Mouse (Mus musculus): ENCODE measurements around the gene Cby3.
"Not testable (repeated sequence)": the region's sequence is repeated elsewhere in the genome, so short reads cannot be mapped to it uniquely, and the experiment has no call there.

The Cby3 gene

GRCm38 (mm10) chr11:50354162-50354561, at the start of gene Cby3:
Gene Cby3 (plus strand): TSS chr11:50354462.
- no peak for DNase-seq

- DNase-seq: no peak
These were observed 41.5 kb upstream of the Cby3 start for GRCm38 (mm10) chr11:50312803-50313202.

GRCm38 (mm10) chr11:50319343-50319742, 34.9 kb upstream of the Cby3 start:
- not testable (repeated sequence) for DNase-seq

GRCm38 (mm10) chr11:50321239-50321638, 33.0 kb upstream of the Cby3 start:
- no peak for DNase-seq

GRCm38 (mm10) chr11:50322345-50322744, 31.9 kb upstream of the Cby3 start:
- DNase-seq: no peak

GRCm38 (mm10) chr11:50323843-50324242, 30.4 kb upstream of the Cby3 start:
- DNase-seq: no peak

- DNase-seq: no peak
These were observed 29.4 kb upstream of the Cby3 start for GRCm38 (mm10) chr11:50324751-50325471.

GRCm38 (mm10) chr11:50325496-50326301, 28.6 kb upstream of the Cby3 start, which contains the start of gene Canx:
Gene Canx (minus strand): TSS chr11:50325673.
- peak; percentile 95 for DNase-seq

GRCm38 (mm10) chr11:50326302-50326966, 27.8 kb upstream of the Cby3 start:
- no peak for DNase-seq

GRCm38 (mm10) chr11:50328075-50328625, 26.1 kb upstream of the Cby3 start:
- DNase-seq: no peak

GRCm38 (mm10) chr11:50329378-50329777, 24.9 kb upstream of the Cby3 start:
- no peak for DNase-seq

- DNase-seq: no peak
These were observed 21.1 kb upstream of the Cby3 start for GRCm38 (mm10) chr11:50333181-50333580.

GRCm38 (mm10) chr11:50336126-50336525, 18.1 kb upstream of the Cby3 start:
- no peak for DNase-seq

GRCm38 (mm10) chr11:50336891-50337290, 17.4 kb upstream of the Cby3 start:
- no peak for DNase-seq

- DNase-seq: no peak
These were observed 8.8 kb upstream of the Cby3 start for GRCm38 (mm10) chr11:50345486-50345885.

- DNase-seq: no peak
These were observed 7.8 kb upstream of the Cby3 start for GRCm38 (mm10) chr11:50346256-50347032.

- DNase-seq: no peak
These were observed 2.1 kb upstream of the Cby3 start for GRCm38 (mm10) chr11:50352177-50352576.

GRCm38 (mm10) chr11:50354851-50355250, 589 bp downstream of the Cby3 start:
- no peak for DNase-seq

- DNase-seq: no peak
These were observed 1.1 kb downstream of the Cby3 start for GRCm38 (mm10) chr11:50355395-50355794.

- DNase-seq: peak; percentile 67
These were observed 4.9 kb downstream of the Cby3 start for GRCm38 (mm10) chr11:50358950-50359861.

GRCm38 (mm10) chr11:50361282-50361681, 7.0 kb downstream of the Cby3 start:
- not testable (repeated sequence) for DNase-seq

All from right cerebral cortex, postnatal 4 days (tissue).